Comparison of ENCODE assay signal across 40 mouse cellular contexts in genomic region chr15:99594951-99595350, GRCm38 (mm10). TPM values are rescaled to one million over a fixed set of nuclear protein-coding genes. Genes with fewer than 3 reads are reported as not detected.
A peak's percentile ranks its signal among the peaks of the same experiment; 100 is the strongest.
DNase-seq lines count a peak whose midpoint lies in the region; ATAC-seq lines count a peak whose summit lies in the region.
"Had no signal": no experiment of that assay in that cellular context is flagged by ENCODE, and none has a peak within 500 bp of the region (broad histone marks: within the 10 kb centered on the region; RNA-seq: fewer than 3 reads in every experiment).

No protein-coding gene starts in this region.

- no peaks in the 10 kb centered on the region for H3K36me3 ChIP-seq in forebrain, embryonic 16.5 days (ENCODE audit: control insufficient read depth, insufficient read depth)
- H3K36me3 ChIP-seq: embryonic facial prominence, embryonic 13.5 days; forebrain, embryonic 10.5 days; forebrain, embryonic 15.5 days; heart, embryonic 12.5 days; limb, embryonic 12.5 days; liver, embryonic 15.5 days; neural tube, embryonic 12.5 days; stomach, embryonic 15.5 days had no signal

- peaks cover 12% of the 10 kb centered on the region for H3K4me1 ChIP-seq in forebrain, embryonic 16.5 days (replicated peaks; ENCODE audit: control insufficient read depth, insufficient read depth, low read length)

- peak; percentile 39 for DNase-seq in testis, postnatal 10 days (ENCODE audit: low spot score)
- no peak for DNase-seq in testis, postnatal 14 days (ENCODE audit: low spot score)
- DNase-seq in lung, adult 18-20 months: peak; percentile 85 to 87
- peak; percentile 62 for DNase-seq in lung, postnatal 10 days
- DNase-seq in heart, postnatal 14 days: no peak
- DNase-seq in right cerebral cortex, postnatal 25 days: no peak
- DNase-seq: adrenal gland, postnatal 36 days; cerebellum, adult 18-20 months; cerebellum, postnatal 36 days; embryo, embryonic 11 days; heart, adult 2 months; kidney, adult 18-20 months; kidney, postnatal 36 days; thymus, adult 18-20 months; thymus, postnatal 36 days had no signal

- H3K27me3 ChIP-seq in forebrain, embryonic 16.5 days (replicated peaks; ENCODE audit: control insufficient read depth, insufficient read depth, low read length): peaks cover 49% of the 10 kb centered on the region

- H3K9ac ChIP-seq in forebrain, embryonic 16.5 days (replicated peaks; ENCODE audit: low read depth, low read length): no peak overlapping the region
- H3K9ac ChIP-seq: embryonic facial prominence, embryonic 13.5 days; forebrain, embryonic 15.5 days; heart, embryonic 12.5 days; limb, embryonic 12.5 days; liver, embryonic 15.5 days; neural tube, embryonic 12.5 days; stomach, embryonic 15.5 days had no signal

- H3K9me3 ChIP-seq in forebrain, embryonic 16.5 days (ENCODE audit: control insufficient read depth, low read length): no peaks in the 10 kb centered on the region
- H3K9me3 ChIP-seq: embryonic facial prominence, embryonic 13.5 days; forebrain, embryonic 10.5 days; forebrain, embryonic 15.5 days; heart, embryonic 12.5 days; limb, embryonic 12.5 days; liver, embryonic 15.5 days; neural tube, embryonic 12.5 days; stomach, embryonic 15.5 days had no signal

- intact Hi-C loops in heart, postnatal 14 days (cut with DNase I): loop anchor here (5.0 to 10.0 kb wide), 3 partner anchors 180 to 312 kb away; no protein-coding TSS in a partner anchor

- no peak for ATAC-seq in forebrain, embryonic 16.5 days
- ATAC-seq: hindbrain, embryonic 16.5 days; midbrain, embryonic 16.5 days had no signal

- WGBS in forebrain, embryonic 16.5 days: 81% methylated on average over 10 of the region's 10 CpGs

- no peak overlapping the region for H3K27ac ChIP-seq in forebrain, embryonic 16.5 days (ENCODE audit: low read length)
- H3K27ac ChIP-seq: embryonic facial prominence, embryonic 13.5 days; forebrain, embryonic 10.5 days; forebrain, embryonic 15.5 days; heart, adult 2 months; layer of hippocampus, adult 2 months; left cerebral cortex, adult 2 months; limb, embryonic 12.5 days; liver, embryonic 15.5 days; neural tube, embryonic 12.5 days; stomach, embryonic 15.5 days had no signal

- no peak overlapping the region for H3K4me2 ChIP-seq in forebrain, embryonic 16.5 days (ENCODE audit: low read length)
- H3K4me2 ChIP-seq: embryonic facial prominence, embryonic 13.5 days; forebrain, embryonic 15.5 days; heart, embryonic 12.5 days; limb, embryonic 12.5 days; liver, embryonic 15.5 days; midbrain, embryonic 11.5 days; neural tube, embryonic 12.5 days; stomach, embryonic 15.5 days had no signal

- H3K4me3 ChIP-seq in forebrain, embryonic 16.5 days (replicated peaks; ENCODE audit: low read length): no peak overlapping the region
- H3K4me3 ChIP-seq: embryonic facial prominence, embryonic 13.5 days; forebrain, embryonic 10.5 days; forebrain, embryonic 15.5 days; heart, adult 2 months; heart, embryonic 12.5 days; layer of hippocampus, adult 2 months; left cerebral cortex, adult 2 months; limb, embryonic 12.5 days; liver, embryonic 15.5 days; neural tube, embryonic 12.5 days; stomach, embryonic 15.5 days had no signal

RNA-seq across cellular contexts. Expression of gene Aqp5, which starts 4.4 kb away (rescaled TPM):
- total RNA-seq in heart, postnatal 14 days (2021): 1 to 10 TPM in 1 of 2 experiments, under 1 TPM in 1; 0.63 to 1.2 TPM
- polyA plus RNA-seq in forebrain, embryonic 16.5 days (2015; fragmentation: Nextera tagmentation; extraction: Ambion mirVana): 0.40 and 0.86 TPM in 2 replicates
- total RNA-seq: gastrocnemius, adult 8-10 months; gastrocnemius, postnatal 4 days; hematopoietic stem cell, adult 5-6 weeks; layer of hippocampus, adult 2 months; layer of hippocampus, postnatal 14 days had no signal
- polyA plus RNA-seq: forebrain, embryonic 10.5 days; forebrain, embryonic 15.5 days; limb, embryonic 12.5 days; liver, adult 2 months had no signal

RNA-seq across cellular contexts. Expression of gene Aqp6, which starts 6.2 kb away (rescaled TPM):
- total RNA-seq in heart, postnatal 14 days (2021): not detected
- not detected in 2 replicates for polyA plus RNA-seq in forebrain, embryonic 16.5 days (2015; fragmentation: Nextera tagmentation; extraction: Ambion mirVana)
- total RNA-seq: adrenal gland, adult 18-20 months; adrenal gland, postnatal 36 days; gastrocnemius, adult 8-10 months; gastrocnemius, postnatal 4 days; hematopoietic stem cell, adult 5-6 weeks; liver, adult 2 months had no signal
- polyA plus RNA-seq: embryonic facial prominence, embryonic 13.5 days; forebrain, embryonic 10.5 days; forebrain, embryonic 15.5 days; heart, embryonic 12.5 days; heart, postnatal 0 days; intestine, embryonic 14.5 days; kidney, embryonic 16.5 days; limb, embryonic 12.5 days; liver, adult 2 months; liver, embryonic 15.5 days; small intestine, adult 2 months; stomach, embryonic 15.5 days had no signal

RNA-seq across cellular contexts. Expression of gene Aqp2, which starts 16.1 kb away (rescaled TPM):
- not detected for total RNA-seq in heart, postnatal 14 days (2021)
- 0.17 TPM in 1 of 2 replicates, not detected in the other for polyA plus RNA-seq in forebrain, embryonic 16.5 days (2015; fragmentation: Nextera tagmentation; extraction: Ambion mirVana)
- total RNA-seq: gastrocnemius, adult 8-10 months; gastrocnemius, postnatal 4 days; hematopoietic stem cell, adult 5-6 weeks; layer of hippocampus, adult 2 months; layer of hippocampus, postnatal 14 days; left cerebral cortex, postnatal 25 days; liver, adult 2 months had no signal
- polyA plus RNA-seq: embryonic facial prominence, embryonic 13.5 days; forebrain, embryonic 10.5 days; forebrain, embryonic 15.5 days; heart, embryonic 12.5 days; heart, postnatal 0 days; hindbrain, embryonic 16.5 days; intestine, embryonic 14.5 days; limb, embryonic 12.5 days; liver, adult 2 months; liver, embryonic 15.5 days; midbrain, embryonic 11.5 days; midbrain, embryonic 16.5 days; neural tube, embryonic 12.5 days; small intestine, adult 2 months; stomach, embryonic 15.5 days had no signal

RNA-seq across cellular contexts. Expression of gene Racgap1, which starts 56.5 kb away (rescaled TPM):
- total RNA-seq in heart, postnatal 14 days (2021): 10 to 100 TPM in 1 of 2 experiments, 1 to 10 TPM in 1; 8.6 to 12.2 TPM
- 94.4 and 113 TPM in 2 replicates for polyA plus RNA-seq in forebrain, embryonic 16.5 days (2015; fragmentation: Nextera tagmentation; extraction: Ambion mirVana)

Comparison
In these comparisons a context has a peak if more than half of its experiments do, and no peak if none do; other contexts are left out.
1. DNase-seq: peak in testis, postnatal 10 days (single experiment), lung, adult 18-20 months (2 of 2) and lung, postnatal 10 days (single experiment); none in testis, postnatal 14 days (single experiment), heart, postnatal 14 days (0 of 2) and right cerebral cortex, postnatal 25 days (single experiment).